Mouse (Mus musculus) spleen, adult 12 weeks (tissue): Measurements from ENCODE around the gene Ccnl2.

Source experiments
- DNase-seq: peaks from one replicate; pipeline ENCODE4 v3.0.0; 2022; ENCODE audit warnings: low spot score

The Ccnl2 gene

DNA sequence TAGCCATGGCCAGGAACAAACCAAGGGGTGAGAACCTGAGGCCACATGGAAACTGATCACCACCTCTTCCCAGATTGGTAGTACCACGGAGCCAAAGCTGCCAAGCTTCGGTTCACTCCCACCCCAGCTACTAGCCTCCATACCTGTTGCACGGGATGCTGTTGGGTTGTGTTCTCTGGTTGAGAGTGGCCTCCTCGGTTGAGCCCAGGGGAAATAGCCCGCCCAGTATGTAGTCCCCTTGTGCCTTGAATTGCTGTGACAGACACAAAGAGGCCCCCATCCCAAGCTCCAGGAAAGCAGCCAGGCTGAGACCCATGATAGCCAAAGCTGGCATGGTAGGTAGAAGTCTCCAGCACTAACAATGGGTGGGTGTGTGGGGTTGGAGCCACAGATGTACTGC is 50.7 kb downstream of the Ccnl2 start, which contains the start of gene Tas1r3:
Gene Tas1r3 (minus strand): TSS at position 362 of the 400 bp plus-strand sequence.
- DNase-seq: no peak

DNA sequence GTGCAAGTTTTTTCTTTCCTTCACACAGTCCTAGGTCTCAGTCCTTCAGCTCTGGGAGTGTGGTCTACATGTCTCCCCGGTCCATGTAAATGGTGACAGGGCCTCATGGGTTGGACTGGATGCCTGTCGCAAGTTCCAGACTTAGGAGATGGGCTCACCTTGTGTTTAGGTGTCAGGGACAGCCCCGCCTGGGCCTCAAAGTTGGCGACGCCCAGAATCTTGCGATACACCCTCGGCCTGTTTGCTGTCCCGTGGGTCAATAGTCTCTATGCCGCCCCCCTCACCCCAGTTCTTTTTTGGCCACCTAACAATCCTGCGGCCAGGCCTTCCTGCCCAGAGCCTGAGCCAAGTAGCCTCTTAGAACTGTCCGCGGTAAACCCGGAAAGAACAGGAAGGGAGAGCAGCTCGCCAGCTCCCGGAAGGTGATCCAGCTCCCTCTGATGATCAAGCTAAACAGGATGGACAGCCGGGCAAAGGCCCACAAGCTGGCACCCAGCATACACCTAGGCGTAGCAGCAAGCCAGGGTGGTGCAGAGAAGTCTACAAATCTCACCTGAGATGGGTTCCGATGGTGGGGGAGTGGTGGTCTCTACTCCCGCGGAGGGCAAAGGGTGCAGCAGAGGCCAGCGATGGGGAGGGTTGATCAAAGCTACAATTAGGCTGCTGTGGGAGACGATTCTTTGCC is 56.5 kb downstream of the Ccnl2 start:
- no peak for DNase-seq

DNA sequence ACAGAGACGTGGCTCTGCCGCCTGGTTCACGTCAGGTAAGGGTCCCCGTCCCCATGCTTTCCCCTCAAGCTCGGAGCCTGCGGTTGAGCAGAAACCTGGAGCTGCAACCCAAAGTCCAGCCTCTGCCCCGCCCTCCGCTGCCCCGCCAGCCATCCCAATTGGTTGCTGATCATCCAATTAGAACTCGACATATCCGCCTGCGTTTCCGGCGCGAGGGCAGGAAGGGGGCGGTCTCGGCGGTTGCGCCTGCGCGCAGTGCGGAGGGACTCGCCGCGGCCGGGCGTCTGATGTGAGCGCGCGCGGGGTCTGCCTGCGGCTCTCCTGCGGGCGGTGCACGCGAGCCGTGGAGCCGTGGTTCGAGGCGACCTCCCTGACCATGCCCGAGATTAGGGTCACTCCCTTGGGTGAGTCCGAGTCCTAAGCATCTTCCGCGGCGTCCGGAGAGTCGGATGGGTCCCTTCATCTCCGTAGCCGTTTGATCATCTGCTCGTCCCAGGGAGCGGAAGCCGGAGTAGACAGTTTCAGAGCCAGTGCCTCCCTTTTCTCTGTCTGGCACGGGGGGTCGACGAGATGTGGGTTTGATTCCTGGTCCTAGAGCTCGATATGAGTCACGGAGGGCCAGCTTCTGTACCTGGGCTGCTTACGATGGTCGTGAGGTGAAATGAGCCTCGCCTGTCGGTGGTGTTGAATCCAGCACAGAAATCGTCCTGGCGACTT is 57.2 kb downstream of the Ccnl2 start, which contains the start of the genes Cptp and Ints11:
Gene Cptp (minus strand): TSS at position 124 of the 717 bp plus-strand sequence.
Gene Ints11 (plus strand): TSS at position 230 of the 717 bp plus-strand sequence.
- DNase-seq: peak; percentile 90

DNA sequence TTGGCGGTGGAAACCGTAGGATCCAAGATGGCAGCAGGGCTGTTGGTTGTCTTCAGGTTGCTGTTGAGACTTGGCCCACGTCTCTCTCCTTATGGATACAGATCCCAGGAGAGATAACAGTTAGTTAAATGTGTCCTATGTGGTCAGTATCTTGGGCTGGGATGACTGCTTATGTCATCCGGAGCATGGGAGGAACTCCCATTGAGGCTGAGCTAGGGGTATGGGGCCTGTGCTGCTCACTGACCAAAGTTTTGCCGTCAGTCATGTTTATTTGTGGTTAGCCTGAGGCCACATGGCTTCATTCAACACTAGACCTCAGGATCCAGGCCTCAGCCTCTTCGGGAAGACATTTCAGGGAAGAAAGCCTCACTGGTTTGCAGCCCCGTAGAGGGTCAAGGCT is 59.1 kb downstream of the Ccnl2 start:
- DNase-seq: no peak
